Mouse (Mus musculus) thymus, adult 2 months (tissue): ENCODE data around the gene Hmbs.

ENCODE experiments used
- CTCF ChIP-seq: fragments of 200-500 bp; IDR thresholded peaks from 2 replicates; pipeline ENCODE4 v1.5.1; 2012; ENCODE audit warnings: mild to moderate bottlenecking, control low read depth, low read length, moderate library complexity, borderline replicate concordance; ENCODE audit not compliant: control insufficient read depth, poor library complexity, insufficient read depth; ENCODE audit errors: extremely low read depth
- POLR2A ChIP-seq: fragments of 200-500 bp; IDR thresholded peaks from 2 replicates; pipeline ENCODE4 v1.6.1; 2012; ENCODE audit warnings: mild to moderate bottlenecking, low read length, control low read depth, moderate library complexity; ENCODE audit not compliant: control insufficient read depth, poor library complexity, insufficient read depth; ENCODE audit errors: extremely low read depth

DNA sequence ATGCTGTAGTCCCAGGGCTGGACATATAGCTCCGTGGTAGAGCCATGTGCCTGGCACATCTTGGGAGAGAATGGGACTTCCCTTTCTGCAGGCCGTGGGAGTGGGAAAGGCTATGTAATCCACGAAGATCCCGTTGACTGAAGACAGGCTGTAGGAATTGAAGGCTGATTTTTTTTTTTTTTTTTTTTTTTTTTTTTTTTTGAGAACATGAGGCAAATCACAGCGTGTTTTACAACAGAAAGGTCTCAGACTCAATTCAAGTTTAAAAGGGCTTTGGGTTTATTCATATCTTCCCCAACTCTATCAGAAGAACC lies 8.0 kb downstream of the Hmbs start:
- no peak for TF ChIP-seq POLR2A
- no peak for TF ChIP-seq CTCF
